Comparison of ENCODE assay signal across 25 mouse cellular contexts in genomic region chrX:11255564-11256360, GRCm38 (mm10). TPM values are rescaled to one million over a fixed set of nuclear protein-coding genes. Genes with fewer than 3 reads are reported as not detected.
DNase-seq lines count a peak whose midpoint lies in the region; ATAC-seq and TF ChIP-seq lines count a peak whose summit lies in the region.
"Had no signal": no experiment of that assay in that cellular context is flagged by ENCODE, and none has a peak within 500 bp of the region (broad histone marks: within the 10 kb centered on the region; RNA-seq: fewer than 3 reads in every experiment).

No protein-coding gene starts in this region.

- no peak for TF ChIP-seq CTCF in kidney, postnatal 0 days (IDR thresholded peaks at IDR 0.05; ENCODE audit: low read depth)

- no peak overlapping the region for H3K9ac ChIP-seq in kidney, postnatal 0 days (ENCODE audit: low read depth, low read length)
- no peak overlapping the region for H3K9ac ChIP-seq in intestine, embryonic 15.5 days
- H3K9ac ChIP-seq: embryonic facial prominence, embryonic 13.5 days; heart, embryonic 15.5 days had no signal

- no peaks in the 10 kb centered on the region for H3K27me3 ChIP-seq in kidney, postnatal 0 days (ENCODE audit: insufficient read depth, low read length)
- peaks cover 8% of the 10 kb centered on the region; the same call in 1 of the 2 replicates for H3K27me3 ChIP-seq in intestine, embryonic 15.5 days (replicated peaks)
- H3K27me3 ChIP-seq: CH12.LX had no signal

- peak; percentile 49 for DNase-seq in kidney, postnatal 0 days (ENCODE audit: low spot score)
- DNase-seq in kidney, postnatal 25 days: no peak
- peak; percentile 33 for DNase-seq in embryo, embryonic 10 days (ENCODE audit: low spot score)
- peak; percentile 36 for DNase-seq in embryo, embryonic 10.5 days (ENCODE audit: low spot score)
- no peak for DNase-seq in cerebellum, adult 18-20 months
- no peak for DNase-seq in right cerebral cortex, postnatal 10 days (ENCODE audit: low spot score in 2 of 2)
- DNase-seq: adrenal gland, postnatal 10 days; cerebellum, adult 8-10 months; thymus, postnatal 25 days had no signal

- H3K4me1 ChIP-seq in kidney, postnatal 0 days (replicated peaks; ENCODE audit: insufficient read depth, low read length): no peaks in the 10 kb centered on the region
- peaks cover 3% of the 10 kb centered on the region for H3K4me1 ChIP-seq in intestine, embryonic 15.5 days (replicated peaks)
- H3K4me1 ChIP-seq: heart, embryonic 15.5 days had no signal

- H3K4me3 ChIP-seq in kidney, postnatal 0 days (replicated peaks; ENCODE audit: low read depth, low read length): no peak overlapping the region
- no peak overlapping the region for H3K4me3 ChIP-seq in intestine, embryonic 15.5 days (replicated peaks)
- H3K4me3 ChIP-seq: embryonic facial prominence, embryonic 13.5 days; heart, embryonic 15.5 days; megakaryocyte, embryonic 14.5 days had no signal

- WGBS in kidney, postnatal 0 days: 41% methylated on average over 8 of the region's 8 CpGs
- 40% methylated on average over 8 of the region's 8 CpGs for WGBS in intestine, embryonic 15.5 days

- H3K27ac ChIP-seq in kidney, postnatal 0 days: no peak overlapping the region
- H3K27ac ChIP-seq in intestine, embryonic 15.5 days: peak overlapping the region; percentile 48
- H3K27ac ChIP-seq: embryonic facial prominence, embryonic 13.5 days; heart, embryonic 15.5 days had no signal

- no peaks in the 10 kb centered on the region for H3K9me3 ChIP-seq in kidney, postnatal 0 days (replicated peaks; ENCODE audit: low read length)
- H3K9me3 ChIP-seq in intestine, embryonic 15.5 days: no peaks in the 10 kb centered on the region
- H3K9me3 ChIP-seq: embryonic facial prominence, embryonic 13.5 days; heart, embryonic 15.5 days; megakaryocyte, embryonic 14.5 days had no signal

- no peaks in the 10 kb centered on the region for H3K36me3 ChIP-seq in kidney, postnatal 0 days (ENCODE audit: insufficient read depth, low read length)
- no peaks in the 10 kb centered on the region for H3K36me3 ChIP-seq in intestine, embryonic 15.5 days
- H3K36me3 ChIP-seq: embryonic facial prominence, embryonic 13.5 days; heart, embryonic 15.5 days had no signal

- no peak for ATAC-seq in kidney, postnatal 0 days (replicated peaks; ENCODE audit: low FRiP score, low read depth)
- ATAC-seq in intestine, embryonic 15.5 days: no peak
- no peak for ATAC-seq in megakaryocyte progenitor cell, adult 5-6 weeks (replicated peaks; ENCODE audit: poor library complexity)

- H3K4me2 ChIP-seq in kidney, postnatal 0 days (ENCODE audit: low read length): no peak overlapping the region
- no peak overlapping the region for H3K4me2 ChIP-seq in intestine, embryonic 15.5 days (replicated peaks)
- H3K4me2 ChIP-seq: embryonic facial prominence, embryonic 13.5 days; heart, embryonic 15.5 days had no signal

RNA-seq across cellular contexts. Expression of gene H2al1a, which starts 43.3 kb away (rescaled TPM):
- polyA plus RNA-seq in kidney, postnatal 0 days (2015; fragmentation: Nextera tagmentation; extraction: Ambion mirVana): not detected in 2 replicates
- not detected in 2 replicates for polyA plus RNA-seq in intestine, embryonic 15.5 days (2015; fragmentation: Nextera tagmentation; extraction: Ambion mirVana)
- total RNA-seq in megakaryocyte progenitor cell, adult 5-6 weeks (2015): not detected in 2 replicates
- total RNA-seq in megakaryocyte progenitor cell, adult 5-6 weeks (2017): not detected in 2 replicates
- total RNA-seq: adrenal gland, postnatal 10 days; CH12.LX; layer of hippocampus, postnatal 25 days; left cerebral cortex, postnatal 36 days; monocyte, adult 5-6 weeks; neutrophil, adult 5-6 weeks had no signal
- polyA plus RNA-seq: embryonic facial prominence, embryonic 13.5 days; forebrain, embryonic 11.5 days; gonadal fat pad, adult 2 months; heart, embryonic 15.5 days; hindbrain, embryonic 11.5 days; large intestine, adult 2 months; liver, embryonic 16.5 days; stomach, embryonic 14.5 days had no signal

RNA-seq across cellular contexts. Expression of gene H2al1b, which starts 46.5 kb away (rescaled TPM):
- polyA plus RNA-seq in kidney, postnatal 0 days (2015; fragmentation: Nextera tagmentation; extraction: Ambion mirVana): not detected in 2 replicates
- not detected in 2 replicates for polyA plus RNA-seq in intestine, embryonic 15.5 days (2015; fragmentation: Nextera tagmentation; extraction: Ambion mirVana)
- total RNA-seq in megakaryocyte progenitor cell, adult 5-6 weeks (2015): not detected in 2 replicates
- not detected in 2 replicates for total RNA-seq in megakaryocyte progenitor cell, adult 5-6 weeks (2017)
- total RNA-seq: adrenal gland, postnatal 10 days; CH12.LX; layer of hippocampus, postnatal 25 days; left cerebral cortex, postnatal 36 days; monocyte, adult 5-6 weeks; neutrophil, adult 5-6 weeks had no signal
- polyA plus RNA-seq: embryonic facial prominence, embryonic 13.5 days; forebrain, embryonic 11.5 days; gonadal fat pad, adult 2 months; heart, embryonic 15.5 days; hindbrain, embryonic 11.5 days; large intestine, adult 2 months; liver, embryonic 16.5 days; stomach, embryonic 14.5 days had no signal

RNA-seq across cellular contexts. Expression of gene H2al1c, which starts 49.7 kb away (rescaled TPM):
- not detected in 2 replicates for polyA plus RNA-seq in kidney, postnatal 0 days (2015; fragmentation: Nextera tagmentation; extraction: Ambion mirVana)
- not detected in 2 replicates for polyA plus RNA-seq in intestine, embryonic 15.5 days (2015; fragmentation: Nextera tagmentation; extraction: Ambion mirVana)
- total RNA-seq in megakaryocyte progenitor cell, adult 5-6 weeks (2015): not detected in 2 replicates
- total RNA-seq in megakaryocyte progenitor cell, adult 5-6 weeks (2017): not detected in 2 replicates
- total RNA-seq: adrenal gland, postnatal 10 days; CH12.LX; layer of hippocampus, postnatal 25 days; left cerebral cortex, postnatal 36 days; monocyte, adult 5-6 weeks; neutrophil, adult 5-6 weeks had no signal
- polyA plus RNA-seq: embryonic facial prominence, embryonic 13.5 days; forebrain, embryonic 11.5 days; gonadal fat pad, adult 2 months; heart, embryonic 15.5 days; hindbrain, embryonic 11.5 days; large intestine, adult 2 months; liver, embryonic 16.5 days; stomach, embryonic 14.5 days had no signal

RNA-seq across cellular contexts. Expression of gene H2al1d, which starts 52.9 kb away (rescaled TPM):
- polyA plus RNA-seq in kidney, postnatal 0 days (2015; fragmentation: Nextera tagmentation; extraction: Ambion mirVana): not detected in 2 replicates
- polyA plus RNA-seq in intestine, embryonic 15.5 days (2015; fragmentation: Nextera tagmentation; extraction: Ambion mirVana): not detected in 2 replicates
- total RNA-seq in megakaryocyte progenitor cell, adult 5-6 weeks (2015): not detected in 2 replicates
- total RNA-seq in megakaryocyte progenitor cell, adult 5-6 weeks (2017): not detected in 2 replicates
- total RNA-seq: adrenal gland, postnatal 10 days; CH12.LX; layer of hippocampus, postnatal 25 days; left cerebral cortex, postnatal 36 days; monocyte, adult 5-6 weeks; neutrophil, adult 5-6 weeks had no signal
- polyA plus RNA-seq: embryonic facial prominence, embryonic 13.5 days; forebrain, embryonic 11.5 days; gonadal fat pad, adult 2 months; heart, embryonic 15.5 days; hindbrain, embryonic 11.5 days; large intestine, adult 2 months; liver, embryonic 16.5 days; stomach, embryonic 14.5 days had no signal

RNA-seq across cellular contexts. Expression of gene H2al1e, which starts 56.0 kb away (rescaled TPM):
- polyA plus RNA-seq in kidney, postnatal 0 days (2015; fragmentation: Nextera tagmentation; extraction: Ambion mirVana): not detected in 2 replicates
- not detected in 2 replicates for polyA plus RNA-seq in intestine, embryonic 15.5 days (2015; fragmentation: Nextera tagmentation; extraction: Ambion mirVana)
- not detected in 2 replicates for total RNA-seq in megakaryocyte progenitor cell, adult 5-6 weeks (2015)
- not detected in 2 replicates for total RNA-seq in megakaryocyte progenitor cell, adult 5-6 weeks (2017)
- total RNA-seq: adrenal gland, postnatal 10 days; CH12.LX; layer of hippocampus, postnatal 25 days; left cerebral cortex, postnatal 36 days; monocyte, adult 5-6 weeks; neutrophil, adult 5-6 weeks had no signal
- polyA plus RNA-seq: embryonic facial prominence, embryonic 13.5 days; forebrain, embryonic 11.5 days; heart, embryonic 15.5 days; hindbrain, embryonic 11.5 days; large intestine, adult 2 months; liver, embryonic 16.5 days; stomach, embryonic 14.5 days had no signal

Comparison
In these comparisons a context has a peak if more than half of its experiments do, and no peak if none do; other contexts are left out.
1. DNase-seq: peak in kidney, postnatal 0 days (single experiment), embryo, embryonic 10 days (single experiment) and embryo, embryonic 10.5 days (single experiment); none in kidney, postnatal 25 days (0 of 2), cerebellum, adult 18-20 months (0 of 2) and right cerebral cortex, postnatal 10 days (0 of 2).